Mouse (Mus musculus) lung, adult 2 months (tissue): Measurements from ENCODE around the gene Gm33543.

Experiments
- CTCF ChIP-seq: fragments of 200-500 bp; IDR thresholded peaks from 2 replicates; pipeline ENCODE4 v1.5.1; 2011; ENCODE audit warnings: mild to moderate bottlenecking, low read length, control low read depth; ENCODE audit not compliant: insufficient read depth
- POLR2A ChIP-seq: fragments of 200-500 bp; IDR thresholded peaks from 2 replicates; pipeline ENCODE4 v1.6.1; 2011; ENCODE audit warnings: low read depth, mild to moderate bottlenecking, control low read depth, low read length, borderline replicate concordance; ENCODE audit errors: extremely low read depth

DNA sequence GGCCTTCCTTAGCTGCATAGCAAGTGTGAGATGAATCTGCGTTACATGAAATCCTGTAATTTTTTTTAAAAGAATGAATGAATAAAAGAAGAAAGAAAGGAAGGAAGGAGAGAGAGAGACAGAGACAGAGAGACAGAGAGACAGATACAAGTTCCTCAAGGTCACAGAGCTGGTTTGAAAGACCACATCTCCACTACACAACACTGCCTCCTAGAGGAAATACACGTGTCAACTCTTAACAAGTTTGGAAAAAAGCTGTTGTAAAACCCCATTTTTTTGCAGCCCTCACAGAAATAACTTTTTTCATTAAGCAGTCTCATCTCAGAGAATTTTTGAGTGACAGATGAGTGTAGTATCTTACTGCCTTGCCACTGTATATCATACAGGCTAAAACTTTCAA, 15.4 kb upstream of the Gm33543 start:
- TF ChIP-seq CTCF (peak; percentile 32; the same call in 1 of the 2 replicates), POLR2A (no peak)
